Mouse (Mus musculus) testis, postnatal 14 days (tissue): ENCODE measurements at regions not wholly inside any gene's neighbourhood (a gene's known extent, or its start where the extent isn't known, plus 50 kb on each side); places are given as distances from the start of the nearest gene placed in this dataset.
"Not testable (repeated sequence)": the region's sequence is repeated elsewhere in the genome, so short reads cannot be mapped to it uniquely, and the experiment has no call there.

Experiments used
- DNase-seq: peaks from one replicate; pipeline ENCODE4 v3.0.0; 2021; ENCODE audit warnings: low spot score

GRCm38 (mm10) chrX:50602461-50602875 lies 174.2 kb upstream of the Olfr1324 start:
- not testable (repeated sequence) for DNase-seq

DNA sequence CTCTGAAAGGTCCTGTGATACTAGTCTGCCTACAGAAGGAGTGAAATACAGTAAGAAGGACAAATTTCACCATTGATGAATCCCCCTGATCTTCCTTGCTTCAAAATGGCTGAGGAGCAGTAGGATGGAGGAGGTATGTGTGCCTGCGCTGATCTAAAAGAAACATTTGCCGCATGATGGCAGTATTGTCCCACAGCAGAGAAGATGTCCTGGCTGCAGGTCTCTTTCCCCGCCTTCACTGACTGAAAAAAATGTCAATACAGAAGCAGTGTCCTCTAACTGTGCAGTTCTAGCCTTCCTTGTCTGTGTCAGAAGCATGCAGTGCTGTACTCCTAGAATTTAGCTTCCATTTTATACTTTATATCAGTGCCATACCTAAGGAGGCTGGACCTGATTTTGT lies 172.0 kb upstream of the Olfr1324 start:
- DNase-seq, result not testable (repeated sequence)

DNA sequence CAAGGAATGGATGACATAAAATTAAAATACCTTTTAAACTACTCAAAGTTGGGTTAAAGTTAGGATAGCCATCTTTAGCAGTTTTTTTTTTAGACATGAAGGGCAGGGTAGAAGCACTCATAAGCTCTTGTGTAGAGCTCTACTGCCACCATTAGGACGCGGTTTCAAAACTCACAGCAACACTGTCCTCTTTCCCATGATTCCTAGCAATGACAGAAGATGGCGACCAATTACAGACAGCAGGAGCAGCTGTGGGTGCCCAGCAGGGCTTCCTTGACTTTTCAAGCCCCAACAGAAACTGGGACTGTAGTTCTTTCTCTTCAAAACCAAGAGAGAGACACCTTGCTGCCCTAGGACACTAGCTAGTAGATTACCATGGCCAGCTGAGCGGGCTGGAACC lies 171.5 kb upstream of the Olfr1324 start:
- DNase-seq, result no peak

- not testable (repeated sequence) for DNase-seq
Measured at GRCm38 (mm10) chrX:50597626-50598025, 169.3 kb upstream of the Olfr1324 start.

- DNase-seq, result no peak
Measured at GRCm38 (mm10) chrX:50597105-50597504, 168.8 kb upstream of the Olfr1324 start.

GRCm38 (mm10) chrX:50594976-50595375 lies 166.7 kb upstream of the Olfr1324 start:
- not testable (repeated sequence) for DNase-seq

DNA sequence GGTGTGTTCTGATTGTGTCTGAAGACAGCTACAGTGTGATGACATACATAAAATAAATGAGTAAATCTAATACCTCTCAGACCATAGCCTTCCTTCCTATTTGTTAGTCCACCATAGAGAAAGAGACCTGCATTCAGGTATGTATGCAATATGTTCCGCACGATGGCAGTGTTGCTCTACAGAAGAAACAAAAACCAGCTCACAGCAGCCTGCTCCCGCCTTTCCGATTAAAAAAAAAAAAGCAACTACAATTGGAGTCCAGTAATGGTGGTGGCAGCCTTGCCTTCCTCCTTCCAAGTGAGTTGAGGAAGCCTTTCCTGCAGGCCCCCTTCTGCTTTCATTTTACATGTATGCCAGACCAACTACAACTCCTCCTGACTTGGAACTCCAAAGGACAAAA lies 163.2 kb upstream of the Olfr1324 start:
- DNase-seq, result no peak

GRCm38 (mm10) chrX:50590673-50591341 lies 162.5 kb upstream of the Olfr1324 start:
- DNase-seq, result no peak

- no peak for DNase-seq
Measured at GRCm38 (mm10) chrX:50588892-50589291, 160.6 kb upstream of the Olfr1324 start.

DNA sequence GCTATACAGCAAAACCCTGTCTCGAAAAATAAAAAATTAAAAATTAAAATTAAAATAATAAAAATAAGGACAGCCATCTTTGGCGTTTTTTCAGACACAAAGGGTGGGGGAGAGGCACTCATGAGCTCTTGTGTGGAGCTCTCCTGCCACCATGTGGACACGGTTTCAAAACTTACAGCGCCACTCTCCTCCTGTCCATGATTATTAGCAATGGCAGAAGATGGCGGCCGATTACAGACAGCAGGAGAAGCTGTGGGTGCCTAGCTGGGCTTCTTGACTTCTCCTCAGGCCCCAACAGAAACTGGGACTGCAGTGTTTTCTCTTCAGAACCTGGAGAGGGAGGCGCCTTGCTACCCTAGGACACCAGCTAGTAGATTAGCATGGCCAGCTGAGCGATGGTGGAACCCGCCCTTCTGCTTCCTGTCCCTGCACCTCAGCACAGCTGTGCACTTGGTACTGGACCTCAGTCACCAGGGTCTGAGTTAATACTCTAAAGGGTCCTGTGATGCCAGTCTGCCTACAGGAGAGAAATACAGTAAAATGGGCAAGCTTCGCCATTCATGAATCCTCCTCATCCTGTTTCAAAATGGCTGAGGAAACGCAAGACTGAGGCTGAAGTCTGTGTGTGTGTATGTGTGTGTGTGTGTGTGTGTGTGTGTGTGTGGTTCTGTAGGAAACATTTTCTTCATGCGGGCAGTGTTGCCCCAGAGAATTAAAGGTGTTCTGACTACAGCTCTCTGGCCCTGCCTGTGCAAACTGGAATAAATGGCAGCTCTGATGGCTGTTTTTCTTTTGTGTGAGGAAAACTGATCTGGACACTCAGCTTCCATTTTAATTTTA lies 155.7 kb upstream of the Olfr1324 start:
- DNase-seq, result no peak

DNA sequence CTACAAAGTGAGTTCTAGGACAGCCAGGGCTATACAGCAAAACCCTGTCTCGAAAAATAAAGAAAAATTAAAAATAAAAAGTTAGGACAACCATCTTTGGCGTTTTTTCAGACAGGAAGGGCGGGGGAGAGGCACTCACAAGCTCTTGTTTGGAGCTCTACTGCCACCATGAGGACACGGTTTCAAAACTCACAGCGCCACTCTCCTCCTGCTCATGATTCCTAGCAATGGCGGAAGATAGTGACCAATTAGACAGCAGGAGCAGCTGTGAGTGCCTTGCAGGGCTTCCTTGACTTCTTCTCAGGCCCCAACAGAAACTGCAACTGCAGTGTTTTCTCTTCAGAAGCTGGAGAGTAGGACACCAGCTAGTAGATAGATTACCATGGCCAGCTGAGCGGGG lies 151.9 kb upstream of the Olfr1324 start:
- no peak for DNase-seq

DNA sequence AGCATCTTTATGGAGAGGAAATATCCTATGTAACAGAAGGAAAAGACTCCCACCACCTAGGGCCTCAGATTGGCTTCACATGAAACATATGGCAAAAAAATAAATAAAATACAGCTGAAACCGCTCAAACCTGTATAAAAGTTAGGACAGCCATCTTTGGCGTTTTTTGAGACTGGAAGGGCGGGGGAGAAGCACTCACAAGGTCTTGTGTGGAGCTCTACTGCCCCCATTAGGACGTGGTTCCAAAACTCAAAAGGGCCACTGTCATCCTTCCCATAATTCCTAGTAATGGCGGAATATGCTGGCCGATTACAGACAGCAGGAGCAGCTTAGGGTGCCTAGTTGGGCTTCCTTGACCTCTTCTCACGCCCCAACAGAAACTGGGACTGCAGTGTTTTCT lies 148.5 kb upstream of the Olfr1324 start:
- no peak for DNase-seq

DNA sequence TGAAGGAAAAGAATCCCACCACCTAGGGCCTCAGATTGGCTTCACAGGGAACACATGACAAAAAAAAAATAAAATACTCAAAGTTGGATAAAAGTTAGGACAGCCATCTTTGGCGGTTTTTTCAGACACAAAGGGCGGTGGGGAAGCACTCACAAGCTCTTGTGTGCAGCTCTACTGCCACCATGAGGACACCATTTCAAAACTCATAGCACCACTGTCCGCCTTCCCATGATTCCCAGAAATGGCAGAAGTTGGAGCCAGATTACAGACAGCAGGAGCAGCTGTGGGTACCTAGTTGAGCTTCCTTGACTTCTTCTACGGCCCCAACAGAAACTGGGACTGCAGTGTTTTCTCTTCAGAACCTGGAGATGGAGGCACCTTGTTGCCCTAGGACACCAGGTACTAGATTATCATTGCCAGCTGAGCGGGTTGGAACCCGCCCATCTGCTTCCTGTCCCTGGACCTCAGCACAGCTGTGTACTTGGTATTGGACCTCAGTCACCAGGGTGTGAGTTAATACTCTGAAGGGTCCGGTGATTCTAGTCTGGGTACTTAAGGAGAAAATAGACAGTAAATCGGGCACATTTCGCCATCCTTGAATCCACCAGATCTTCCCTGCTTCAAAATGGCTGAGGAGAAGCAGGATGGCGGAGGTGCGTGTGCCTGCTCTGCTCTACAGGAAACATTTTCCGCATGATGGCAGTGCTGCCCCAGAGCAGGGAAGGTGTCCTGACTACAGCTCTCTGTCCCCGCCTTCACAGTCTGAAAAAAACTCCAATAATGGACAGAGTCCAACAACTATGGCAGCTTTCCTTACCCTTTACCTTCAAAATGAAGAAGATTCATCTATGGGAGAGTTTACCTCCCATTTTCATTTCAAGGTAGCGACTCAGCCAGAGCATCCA lies 144.1 kb upstream of the Olfr1324 start:
- not testable (repeated sequence) for DNase-seq

DNA sequence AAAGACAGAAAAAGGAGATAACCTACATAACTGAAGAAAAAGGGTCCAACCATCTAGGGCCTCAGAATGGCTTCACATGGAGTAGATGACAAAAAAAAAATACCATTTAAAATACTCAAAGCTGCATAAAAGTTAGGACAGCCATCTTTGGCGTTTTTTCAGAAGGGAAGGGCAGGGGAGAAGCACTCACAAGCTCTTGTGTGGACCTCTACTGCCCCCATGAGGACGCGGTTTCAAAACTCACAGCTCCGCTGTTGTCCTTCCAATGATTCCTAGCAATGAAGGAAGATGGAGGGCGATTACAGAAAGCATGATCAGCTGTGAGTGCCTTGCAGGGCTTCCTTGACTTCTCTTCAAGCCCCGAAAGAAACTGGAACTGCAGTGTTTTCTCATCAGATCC lies 140.8 kb upstream of the Olfr1324 start:
- no peak for DNase-seq

GRCm38 (mm10) chrX:50566345-50566744 lies 138.0 kb upstream of the Olfr1324 start:
- DNase-seq, result no peak

DNA sequence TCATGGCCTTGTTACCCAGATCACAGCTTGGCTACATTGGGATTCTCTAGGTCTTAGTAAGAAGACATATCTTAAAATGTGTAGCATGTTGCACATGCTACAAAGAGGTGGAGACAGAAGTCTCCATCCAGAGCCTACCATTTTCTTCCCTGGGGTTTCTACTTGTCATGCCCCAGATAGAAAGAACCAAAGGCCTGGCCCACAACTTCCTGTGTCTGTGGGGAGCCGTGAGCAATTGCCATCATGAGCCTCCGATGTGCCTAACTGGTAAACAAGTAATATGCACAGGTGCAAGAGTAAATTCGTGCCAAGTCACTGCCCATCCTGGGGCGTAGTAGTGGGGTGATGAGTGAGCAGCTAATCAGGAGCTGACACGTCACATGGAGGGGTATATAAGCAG lies 136.7 kb upstream of the Olfr1324 start:
- DNase-seq, result not testable (repeated sequence)

GRCm38 (mm10) chrX:50560915-50561314 lies 132.6 kb upstream of the Olfr1324 start:
- no peak for DNase-seq

- DNase-seq, result no peak
Measured at GRCm38 (mm10) chrX:50550297-50550696, 122.0 kb upstream of the Olfr1324 start.

DNA sequence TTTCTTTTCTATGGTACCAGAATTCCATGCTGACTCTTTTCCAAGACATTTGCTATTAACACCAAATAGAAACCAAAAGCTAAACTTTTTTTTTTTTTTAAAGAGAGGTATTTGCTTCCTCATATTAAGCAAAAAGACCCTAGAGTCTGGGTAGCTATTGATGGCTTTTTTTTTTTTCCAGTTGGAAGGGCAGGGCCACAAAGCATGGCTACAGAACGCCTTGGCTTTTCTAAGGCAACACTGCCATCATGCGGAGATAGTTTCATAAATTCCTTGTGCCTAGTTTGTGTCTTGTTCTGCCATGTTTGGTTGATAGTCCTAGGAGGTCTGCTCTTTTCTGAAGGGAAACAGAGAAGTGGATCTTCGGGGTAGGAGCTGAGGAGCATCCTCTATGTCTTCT lies 121.4 kb upstream of the Olfr1324 start:
- DNase-seq, result no peak

DNA sequence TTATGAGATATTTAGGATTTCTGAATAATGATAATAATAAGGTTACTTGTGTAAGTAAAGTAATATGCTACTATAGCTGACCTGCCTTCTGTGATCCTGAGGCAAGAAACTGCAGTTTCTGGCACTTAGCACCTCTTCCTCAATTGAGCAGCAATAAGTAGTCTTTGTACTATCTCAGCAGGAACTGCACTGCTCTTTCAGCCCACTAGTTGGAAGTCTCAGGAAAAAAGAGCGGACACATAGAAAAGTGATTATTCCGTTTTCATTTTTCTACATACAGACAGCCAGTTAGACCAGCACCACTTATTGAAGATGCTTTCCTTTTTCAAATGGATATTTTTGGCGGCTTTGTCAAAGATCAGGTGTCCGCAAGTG lies 109.5 kb upstream of the Olfr1324 start:
- DNase-seq, result not testable (repeated sequence)

GRCm38 (mm10) chrX:50537122-50537784 lies 109.0 kb upstream of the Olfr1324 start:
- DNase-seq, result peak; percentile 36

DNA sequence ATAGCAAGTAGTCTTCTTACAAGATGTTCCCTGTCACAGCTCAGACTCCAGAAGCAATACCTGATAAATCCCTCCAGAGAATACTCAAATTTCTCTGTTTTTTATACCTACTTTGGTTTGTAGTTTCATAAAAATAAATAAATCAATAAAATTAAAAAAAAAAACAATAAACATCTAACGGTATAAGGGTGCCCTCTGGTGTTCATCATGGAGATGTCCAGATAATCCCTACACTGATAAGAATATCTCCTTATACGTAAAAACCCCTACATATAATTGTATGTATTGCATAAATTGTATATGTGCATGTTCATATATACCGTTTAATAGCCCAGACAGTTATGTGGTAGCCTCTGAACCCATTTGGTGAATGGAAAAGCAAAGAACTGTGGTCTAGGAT lies 75.7 kb upstream of the Olfr1324 start:
- no peak for DNase-seq
